Mouse (Mus musculus) brain, embryonic 14.5 days (tissue): ENCODE measurements around the gene Cdkl1.

Source experiments
- CTCF ChIP-seq: fragments of 200-500 bp; IDR thresholded peaks from 2 replicates; pipeline ENCODE4 v1.5.1; 2012; ENCODE audit warnings: inconsistent platforms, mild to moderate bottlenecking, moderate library complexity, borderline replicate concordance; ENCODE audit not compliant: insufficient read depth, insufficient read length; ENCODE audit errors: extremely low read depth
- POLR2A ChIP-seq: fragments of 200-500 bp; IDR thresholded peaks from 2 replicates; pipeline ENCODE4 v1.6.1; 2012; ENCODE audit warnings: mild to moderate bottlenecking, inconsistent platforms, borderline replicate concordance; ENCODE audit not compliant: poor library complexity, insufficient read depth, insufficient read length, severe bottlenecking; ENCODE audit errors: extremely low read depth

GRCm38 (mm10) chr12:69760743-69761406 is 30.2 kb downstream of the Cdkl1 start:
- TF ChIP-seq POLR2A (no peak), CTCF (no peak)
